Mouse (Mus musculus): ENCODE data around the gene Lmln. TPM values are rescaled to one million over a fixed set of nuclear protein-coding genes. Genes with fewer than 3 reads are reported as not detected.

The Lmln gene
- total and polyA plus RNA-seq, 3 experiments: 9.6 to 17.2 (median 16.5) TPM

Small RNA genes lying within 50 kb of the gene (microRNA-seq; reads per million reads assigned to microRNA genes)
- gene Gm22231: 0 reads per million in 2 experiments
- gene Mir1947: 8.6 to 18.6 reads per million in 2 experiments

Other genes with a start within 250 kb of the Lmln start
- gene Fyttd1, start 185.0 kb upstream of the Lmln start, total RNA-seq (2021): 100 to 1,000 TPM; 102 to 133 TPM
- 2.7 and 2.9 TPM in 2 replicates for gene Fyttd1, start 185.0 kb upstream of the Lmln start, polyA plus RNA-seq (2012; rRNA removed)
- gene Rubcn, start 184.8 kb upstream of the Lmln start, total RNA-seq (2021): 10 to 100 TPM; 23.7 to 32.4 TPM
- gene Rubcn, start 184.8 kb upstream of the Lmln start, polyA plus RNA-seq (2012; rRNA removed): 31.1 TPM in 2 replicates
- gene Lrch3, start 148.4 kb upstream of the Lmln start, total RNA-seq (2021): 10 to 100 TPM; 31.3 to 37.6 TPM
- gene Lrch3, start 148.4 kb upstream of the Lmln start, polyA plus RNA-seq (2012; rRNA removed): 14.9 and 17.8 TPM in 2 replicates
- gene Iqcg, start 6.3 kb upstream of the Lmln start, total RNA-seq (2021): 1 to 10 TPM; 1.8 to 2.0 TPM
- gene Iqcg, start 6.3 kb upstream of the Lmln start, polyA plus RNA-seq (2012; rRNA removed): 0.01 and 0.06 TPM in 2 replicates
- gene Rpl35a, start 6.1 kb upstream of the Lmln start, total RNA-seq (2021): 100 to 1,000 TPM; 378 to 722 TPM
- gene Rpl35a, start 6.1 kb upstream of the Lmln start, polyA plus RNA-seq (2012; rRNA removed): 23.8 and 26.0 TPM in 2 replicates
- gene Osbpl11, start 122.5 kb downstream of the Lmln start, total RNA-seq (2021): 10 to 100 TPM; 37.9 to 43.7 TPM
- 14.0 and 16.4 TPM in 2 replicates for gene Osbpl11, start 122.5 kb downstream of the Lmln start, polyA plus RNA-seq (2012; rRNA removed)
- 10 to 100 TPM; 45.5 to 47.4 TPM for gene Snx4, start 188.9 kb downstream of the Lmln start, total RNA-seq (2021)
- 2.6 and 6.9 TPM in 2 replicates for gene Snx4, start 188.9 kb downstream of the Lmln start, polyA plus RNA-seq (2012; rRNA removed)